In genomic region chr5:103752665-103753510, GRCm38 (mm10) we compare ENCODE assay signal across 7 mouse cellular contexts.
A peak's percentile ranks its signal among the peaks of the same experiment; 100 is the strongest.
DNase-seq lines count a peak whose midpoint lies in the region; ATAC-seq and TF ChIP-seq lines count a peak whose summit lies in the region.

No protein-coding gene starts in this region.

- peaks cover 79% of the 10 kb centered on the region for H3K4me1 ChIP-seq in E14TG2a.4 (replicated peaks; ENCODE audit: low read depth, low read length)
- H3K4me1 ChIP-seq in embryonic facial prominence, embryonic 11.5 days (ENCODE audit: control insufficient read depth, insufficient read depth, low read length): no peaks in the 10 kb centered on the region
- H3K4me1 ChIP-seq in heart, embryonic 16.5 days (ENCODE audit: control insufficient read depth, insufficient read depth, low read length): peaks cover 9% of the 10 kb centered on the region
- peaks cover 62% of the 10 kb centered on the region for H3K4me1 ChIP-seq in megakaryocyte, embryonic 14.5 days

- peak overlapping the region; percentile 89 for H3K4me3 ChIP-seq in E14TG2a.4 (replicated peaks; ENCODE audit: low read length)
- H3K4me3 ChIP-seq in embryonic facial prominence, embryonic 11.5 days (ENCODE audit: low read depth, low read length): peak overlapping the region; percentile 64
- H3K4me3 ChIP-seq in heart, embryonic 16.5 days (ENCODE audit: low read length): peak overlapping the region; percentile 62
- peak overlapping the region; percentile 98 for H3K4me3 ChIP-seq in megakaryocyte, embryonic 14.5 days (replicated peaks)

- peak overlapping the region; percentile 84 for H3K9ac ChIP-seq in embryonic facial prominence, embryonic 11.5 days (replicated peaks; ENCODE audit: low read length)
- H3K9ac ChIP-seq in heart, embryonic 16.5 days (ENCODE audit: low read length): peak overlapping the region; percentile 93

- H3K9me3 ChIP-seq in E14TG2a.4 (ENCODE audit: low read length): no peaks in the 10 kb centered on the region
- no peaks in the 10 kb centered on the region for H3K9me3 ChIP-seq in embryonic facial prominence, embryonic 11.5 days (replicated peaks; ENCODE audit: control insufficient read depth, low read length)
- H3K9me3 ChIP-seq in heart, embryonic 16.5 days (replicated peaks; ENCODE audit: control insufficient read depth, low read length): no peaks in the 10 kb centered on the region
- no peaks in the 10 kb centered on the region for H3K9me3 ChIP-seq in megakaryocyte, embryonic 14.5 days

- ATAC-seq in embryonic facial prominence, embryonic 11.5 days (replicated peaks; ENCODE audit: insufficient number of reproducible peaks, low FRiP score, low TSS enrichment, low read depth): no peak
- ATAC-seq in heart, embryonic 16.5 days (replicated peaks; ENCODE audit: extremely low read depth, insufficient read depth, low FRiP score): 0 out of 2 replicates have a peak, but pooled peaks have one; percentile 0

- H3K27ac ChIP-seq in embryonic facial prominence, embryonic 11.5 days (replicated peaks; ENCODE audit: low read depth, low read length): no peak overlapping the region
- H3K27ac ChIP-seq in heart, embryonic 16.5 days (ENCODE audit: low read length): peak overlapping the region; percentile 93

- WGBS in embryonic facial prominence, embryonic 11.5 days: 2% methylated on average over 23 of the region's 23 CpGs
- 1% methylated on average over 23 of the region's 23 CpGs for WGBS in heart, embryonic 16.5 days

- H3K36me3 ChIP-seq in E14TG2a.4 (ENCODE audit: insufficient read depth, low read length): peaks cover 25% of the 10 kb centered on the region
- no peaks in the 10 kb centered on the region for H3K36me3 ChIP-seq in embryonic facial prominence, embryonic 11.5 days (replicated peaks; ENCODE audit: control insufficient read depth, insufficient read depth, low read depth, low read length)
- no peaks in the 10 kb centered on the region for H3K36me3 ChIP-seq in heart, embryonic 16.5 days (ENCODE audit: control insufficient read depth, insufficient read depth)
- peaks cover 19% of the 10 kb centered on the region for H3K36me3 ChIP-seq in megakaryocyte, embryonic 14.5 days (replicated peaks; ENCODE audit: low read length)

- no peak for TF ChIP-seq CTCF in E14TG2a.4 (conservative IDR thresholded peaks at IDR 0.05; ENCODE audit: low read length)

- peak; percentile 87 for DNase-seq in adipocyte (ENCODE audit: low spot score)
- DNase-seq in embryonic facial prominence, embryonic 11.5 days (ENCODE audit: low spot score): peak; percentile 47
- peak; percentile 60 for DNase-seq in kidney, postnatal 14 days
- DNase-seq in spleen, postnatal 10 days (ENCODE audit: low spot score in 2 of 2): peak; percentile 65 to 76

- H3K4me2 ChIP-seq in embryonic facial prominence, embryonic 11.5 days (ENCODE audit: low read depth, low read length): peak overlapping the region; percentile 85
- H3K4me2 ChIP-seq in heart, embryonic 16.5 days (ENCODE audit: low read depth, low read length): peak overlapping the region; percentile 67

- peaks cover 9% of the 10 kb centered on the region for H3K27me3 ChIP-seq in E14TG2a.4 (ENCODE audit: insufficient read depth, low read length)
- no peaks in the 10 kb centered on the region for H3K27me3 ChIP-seq in embryonic facial prominence, embryonic 11.5 days (ENCODE audit: control insufficient read depth, insufficient read depth, low read length)
- H3K27me3 ChIP-seq in heart, embryonic 16.5 days (ENCODE audit: control insufficient read depth, insufficient read depth, low read length): no peaks in the 10 kb centered on the region
- H3K27me3 ChIP-seq in megakaryocyte, embryonic 14.5 days (replicated peaks): no peaks in the 10 kb centered on the region
